Mouse (Mus musculus) layer of hippocampus, adult 18-20 months (tissue): ENCODE results near the gene Sh2b3. TPM values are rescaled to one million over a fixed set of nuclear protein-coding genes. Genes with fewer than 3 reads are reported as not detected.
A peak's percentile ranks its signal among the peaks of the same experiment; 100 is the strongest.
"Not testable (repeated sequence)": the region's sequence is repeated elsewhere in the genome, so short reads cannot be mapped to it uniquely, and the experiment has no call there.

Source experiments
- DNase-seq, 2 experiments: peaks; one replicate each; pipeline ENCODE4 v3.0.0; 2022; ENCODE audit warnings: low spot score in 2 of 2
- long read RNA-seq: library from polyadenylated mRNA; stranded (forward); transcript quantifications from one replicate; pipeline ENCODE4 v2.0.0, GENCODE M21; 2021
- total RNA-seq, 2 experiments: library from RNA; stranded (reverse); gene quantifications; 2 replicates each; pipeline ENCODE4 v1.2.3; 2021

The Sh2b3 gene
- 10 to 100 TPM; 21.3 to 23.4 TPM for total RNA-seq
- long read RNA-seq, full-length matches to known transcripts, result 25 of 40 reads
- long read RNA-seq, partial matches to known transcripts, result 5 of 40 reads
- long read RNA-seq, other reads (novel, unspliced or antisense), result 10 of 40 reads

GRCm38 (mm10) chr5:121837441-121838340 lies at the start of gene Sh2b3:
Gene Sh2b3, minus strand, starts transcription at chr5:121837646.
- DNase-seq, result peak in 1 of 2 experiments; percentile 57

GRCm38 (mm10) chr5:121883356-121883755 lies 45.9 kb upstream of the Sh2b3 start:
- DNase-seq, result no peak

GRCm38 (mm10) chr5:121879211-121879610 lies 41.8 kb upstream of the Sh2b3 start:
- peak in 1 of 2 experiments; percentile 26 for DNase-seq

- DNase-seq, result no peak
These were observed 41.3 kb upstream of the Sh2b3 start for GRCm38 (mm10) chr5:121878703-121879102.

- no peak for DNase-seq
These were observed 39.5 kb upstream of the Sh2b3 start for GRCm38 (mm10) chr5:121876901-121877300.

- DNase-seq, result no peak
These were observed 37.6 kb upstream of the Sh2b3 start for GRCm38 (mm10) chr5:121875041-121875440.

- peak; percentile 71 to 79 for DNase-seq
These were observed 34.7 kb upstream of the Sh2b3 start for GRCm38 (mm10) chr5:121872158-121872557.

- DNase-seq, result no peak
These were observed 34.1 kb upstream of the Sh2b3 start for GRCm38 (mm10) chr5:121871515-121872030.

- DNase-seq, result no peak
These were observed 33.4 kb upstream of the Sh2b3 start for GRCm38 (mm10) chr5:121870832-121871231.

GRCm38 (mm10) chr5:121867963-121868362 lies 30.5 kb upstream of the Sh2b3 start:
- DNase-seq, result no peak

- DNase-seq, result no peak
These were observed 26.9 kb upstream of the Sh2b3 start for GRCm38 (mm10) chr5:121864330-121864729.

- DNase-seq, result no peak
These were observed 24.5 kb upstream of the Sh2b3 start for GRCm38 (mm10) chr5:121861964-121862363.

- no peak for DNase-seq
These were observed 21.0 kb upstream of the Sh2b3 start for GRCm38 (mm10) chr5:121858427-121858826.

GRCm38 (mm10) chr5:121856740-121857139 lies 19.3 kb upstream of the Sh2b3 start:
- no peak for DNase-seq

- DNase-seq, result no peak
These were observed 17.3 kb upstream of the Sh2b3 start for GRCm38 (mm10) chr5:121854768-121855167.

GRCm38 (mm10) chr5:121853368-121854051 lies 16.1 kb upstream of the Sh2b3 start:
- no peak for DNase-seq

- no peak for DNase-seq
These were observed 12.3 kb upstream of the Sh2b3 start for GRCm38 (mm10) chr5:121849478-121850349.

- DNase-seq, result peak; percentile 87 to 93
These were observed 11.3 kb upstream of the Sh2b3 start, which contains the start of gene Pheta1 for GRCm38 (mm10) chr5:121848743-121849142. Gene Pheta1, plus strand, starts transcription at chr5:121848984.

GRCm38 (mm10) chr5:121848035-121848519 lies 10.6 kb upstream of the Sh2b3 start:
- no peak for DNase-seq

- DNase-seq, result not testable (repeated sequence)
These were observed 9.8 kb upstream of the Sh2b3 start for GRCm38 (mm10) chr5:121847269-121847668.
